Mouse (Mus musculus) neural tube, embryonic 11.5 days (tissue): ENCODE data around the gene Fntb. TPM values are rescaled to one million over a fixed set of nuclear protein-coding genes. Genes with fewer than 3 reads are reported as not detected.
"Not testable (repeated sequence)": the region's sequence is repeated elsewhere in the genome, so short reads cannot be mapped to it uniquely, and the experiment has no call there.

ENCODE experiments used
- ATAC-seq: fragments of 200-750 bp; cut with Nextera tagmentation; 2 replicates; pipeline ENCODE4 v1.8.0; 2017; ENCODE audit warnings: moderate number of reproducible peaks, mild to moderate bottlenecking, moderate TSS enrichment, moderate library complexity; ENCODE audit not compliant: insufficient read depth, low FRiP score, low TSS enrichment
- DNase-seq: peaks from one replicate; pipeline ENCODE4 v3.0.0-alpha.2; 2015; ENCODE audit warnings: low spot score
- H3K27ac ChIP-seq: fragments of 300-500 bp; sonication (generic); 2 replicates; pipeline ENCODE4 v1.5.1; 2014; ENCODE audit warnings: low read depth, mild to moderate bottlenecking, low read length
- H3K27me3 ChIP-seq: fragments of 300-500 bp; sonication (generic); 2 replicates; pipeline ENCODE4 v1.6.1; 2014; ENCODE audit warnings: mild to moderate bottlenecking, low read length, mixed read lengths; ENCODE audit not compliant: control insufficient read depth, insufficient read depth
- H3K36me3 ChIP-seq: fragments of 300-500 bp; sonication (generic); 2 replicates; pipeline ENCODE4 v1.6.1; 2014; ENCODE audit warnings: mild to moderate bottlenecking, low read length, moderate library complexity, mixed read lengths; ENCODE audit not compliant: control insufficient read depth, insufficient read depth
- H3K4me1 ChIP-seq: fragments of 300-500 bp; sonication (generic); 2 replicates; pipeline ENCODE4 v1.6.1; 2014; ENCODE audit warnings: low read length, mixed read lengths; ENCODE audit not compliant: control insufficient read depth, insufficient read depth
- H3K4me2 ChIP-seq: fragments of 300-500 bp; sonication (generic); 2 replicates; pipeline ENCODE4 v1.6.1; 2014; ENCODE audit warnings: low read depth, mild to moderate bottlenecking, moderate library complexity
- H3K4me3 ChIP-seq: fragments of 300-500 bp; sonication (generic); 2 replicates; pipeline ENCODE4 v1.5.1; 2014; ENCODE audit warnings: low read depth, low read length
- H3K9ac ChIP-seq: fragments of 300-500 bp; sonication (generic); 2 replicates; pipeline ENCODE4 v1.6.1; 2014; ENCODE audit warnings: mild to moderate bottlenecking, low read length
- H3K9me3 ChIP-seq: fragments of 300-500 bp; sonication (generic); 2 replicates; pipeline ENCODE4 v1.6.1; 2016; ENCODE audit warnings: low read length; ENCODE audit not compliant: control insufficient read depth
- WGBS: fragments of 180-500 bp; shearing (Covaris S2); extraction: QIAGEN DNeasy Blood & Tissue Kit; methylation state at CpG from one replicate; pipeline ENCODE4 v1.1.7; 2014; 5-methylcytosine and 5-hydroxymethylcytosine counted together
- polyA plus RNA-seq: library from polyadenylated mRNA; unstranded; fragments of >200 nt; fragmentation: Nextera tagmentation; extraction: Ambion mirVana; gene quantifications from 2 replicates; pipeline ENCODE4 v1.2.1, GENCODE M21; 2014

Gene Fntb
- polyA plus RNA-seq, 1 experiment from 2014 or later, result 49.3 TPM

DNA sequence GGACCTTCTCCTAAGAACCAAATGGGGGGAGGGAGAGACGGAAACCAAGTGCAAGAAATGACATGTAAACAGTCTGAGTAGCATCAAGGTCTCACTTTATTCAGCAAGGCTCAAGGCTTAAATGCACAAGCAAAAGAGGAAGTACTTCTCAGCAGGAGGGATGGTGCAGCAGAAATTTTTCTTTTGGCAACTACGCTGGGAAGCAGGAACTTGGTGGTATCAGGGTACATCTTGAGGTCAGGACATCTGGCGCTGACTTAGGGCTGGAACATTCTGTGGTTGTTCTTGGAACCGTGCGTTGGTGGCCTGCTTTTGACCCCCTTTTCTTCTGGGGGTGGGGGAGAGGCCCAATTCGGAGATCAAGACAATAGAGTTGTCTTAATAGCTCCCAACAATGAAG is 93.4 kb downstream of the Fntb start:
- H3K4me2 ChIP-seq, H3K36me3 ChIP-seq, H3K9me3 ChIP-seq, H3K4me3 ChIP-seq, H3K4me1 ChIP-seq, DNase-seq, H3K27ac ChIP-seq, H3K27me3 ChIP-seq, ATAC-seq, H3K9ac ChIP-seq: not testable (repeated sequence)
- 59% methylated on average over 6 of the region's 6 CpGs for WGBS

DNA sequence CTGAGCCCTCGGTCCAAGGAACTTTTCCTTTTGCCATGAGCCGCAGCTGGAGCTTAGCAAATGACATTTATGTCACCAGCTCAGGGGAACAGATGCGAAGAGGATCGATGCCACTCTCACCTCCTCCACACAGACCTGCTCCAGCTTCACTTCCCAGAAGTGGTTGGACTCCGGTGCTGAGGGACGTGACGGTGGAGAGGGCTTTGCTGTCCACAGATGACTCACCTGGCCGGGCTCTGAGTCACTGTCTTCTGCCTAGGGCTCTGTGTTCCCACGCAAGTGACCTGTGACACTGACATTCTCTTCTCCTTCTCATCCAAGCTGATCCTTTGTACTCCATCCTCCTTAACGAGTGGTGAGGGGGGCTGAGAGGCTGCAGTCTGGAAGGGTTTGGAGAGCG is 98.3 kb downstream of the Fntb start:
- H3K27me3 ChIP-seq, result no peaks in the 10 kb centered on the region
- H3K4me3 ChIP-seq, result no peak overlapping the region
- ATAC-seq, result no peak
- 82% methylated on average over 11 of the region's 11 CpGs for WGBS
- no peak overlapping the region for H3K4me2 ChIP-seq
- no peak overlapping the region for H3K9ac ChIP-seq
- no peaks in the 10 kb centered on the region; the same call in 1 of the 2 replicates for H3K4me1 ChIP-seq
- no peaks in the 10 kb centered on the region for H3K9me3 ChIP-seq
- no peak overlapping the region for H3K27ac ChIP-seq
- H3K36me3 ChIP-seq, result no peaks in the 10 kb centered on the region
- DNase-seq, result no peak

DNA sequence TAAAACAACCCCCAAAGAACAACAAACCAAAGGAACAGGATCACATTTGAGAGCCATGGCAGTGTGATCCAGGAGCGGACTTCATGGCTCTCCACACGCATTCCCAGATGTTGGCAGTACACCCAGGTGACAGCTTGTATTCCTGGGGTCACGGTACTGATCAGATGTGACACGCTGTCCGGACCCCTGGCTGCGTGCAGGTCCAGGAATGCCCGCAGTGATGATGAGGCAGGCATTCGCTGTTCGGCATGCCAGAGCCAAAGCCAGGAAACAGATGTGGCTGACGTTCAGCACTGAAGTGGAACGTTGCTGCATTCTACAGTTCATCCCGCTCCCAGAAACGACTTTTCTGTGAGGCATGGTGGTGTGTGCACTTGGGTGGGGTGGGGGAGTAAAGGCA is 99.9 kb downstream of the Fntb start:
- no peak overlapping the region for H3K4me3 ChIP-seq
- H3K9ac ChIP-seq, result no peak overlapping the region
- ATAC-seq (no peak), DNase-seq (no peak)
- no peak overlapping the region for H3K4me2 ChIP-seq
- H3K27me3 ChIP-seq, result no peaks in the 10 kb centered on the region
- no peaks in the 10 kb centered on the region for H3K36me3 ChIP-seq
- H3K4me1 ChIP-seq, result no peaks in the 10 kb centered on the region; the same call in 1 of the 2 replicates
- no peaks in the 10 kb centered on the region for H3K9me3 ChIP-seq
- no peak overlapping the region for H3K27ac ChIP-seq
- 74% methylated on average over 13 of the region's 13 CpGs for WGBS

DNA sequence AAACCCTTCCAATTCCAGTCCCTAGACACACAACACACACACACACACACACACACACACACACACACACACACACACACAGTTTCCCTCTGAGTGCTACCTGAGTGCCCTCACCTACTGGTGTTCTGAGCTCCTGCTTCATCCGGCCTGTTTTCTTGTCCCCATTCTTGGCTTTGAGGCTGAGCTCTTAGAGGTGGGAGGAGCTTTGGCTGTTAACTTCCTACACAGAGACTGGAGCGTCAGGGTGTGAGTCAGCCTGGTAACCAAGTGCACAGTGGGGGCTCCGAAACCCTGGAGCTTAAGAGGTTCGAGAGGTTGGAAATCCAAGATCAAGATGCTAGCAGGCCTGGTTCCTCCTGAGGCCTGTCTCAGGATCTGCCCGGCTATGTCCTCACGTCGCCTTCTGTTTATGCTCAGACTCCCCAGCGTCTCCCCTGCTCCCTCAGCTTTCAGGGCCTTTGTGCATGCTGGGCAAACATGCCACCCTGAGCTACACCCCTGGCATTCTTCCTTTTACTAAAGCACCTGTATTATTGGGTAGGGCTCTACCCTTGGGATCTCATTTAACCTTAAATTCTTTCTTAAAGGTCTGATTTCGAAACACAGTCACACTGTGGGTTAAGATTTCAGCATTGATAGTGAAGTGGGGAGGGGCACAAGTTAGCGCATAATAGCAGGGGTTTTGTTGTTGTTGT is 102.3 kb downstream of the Fntb start:
- Histone ChIP-seq H3K4me3 (no peak overlapping the region), H3K9me3 (no peaks in the 10 kb centered on the region), H3K36me3 (no peaks in the 10 kb centered on the region), H3K4me2 (no peak overlapping the region), H3K27ac (no peak overlapping the region), H3K9ac (no peak overlapping the region), H3K27me3 (no peaks in the 10 kb centered on the region), H3K4me1 (no peaks in the 10 kb centered on the region; the same call in 1 of the 2 replicates)
- WGBS, result 64% methylated on average over 10 of the region's 10 CpGs
- DNase-seq (no peak), ATAC-seq (no peak)

DNA sequence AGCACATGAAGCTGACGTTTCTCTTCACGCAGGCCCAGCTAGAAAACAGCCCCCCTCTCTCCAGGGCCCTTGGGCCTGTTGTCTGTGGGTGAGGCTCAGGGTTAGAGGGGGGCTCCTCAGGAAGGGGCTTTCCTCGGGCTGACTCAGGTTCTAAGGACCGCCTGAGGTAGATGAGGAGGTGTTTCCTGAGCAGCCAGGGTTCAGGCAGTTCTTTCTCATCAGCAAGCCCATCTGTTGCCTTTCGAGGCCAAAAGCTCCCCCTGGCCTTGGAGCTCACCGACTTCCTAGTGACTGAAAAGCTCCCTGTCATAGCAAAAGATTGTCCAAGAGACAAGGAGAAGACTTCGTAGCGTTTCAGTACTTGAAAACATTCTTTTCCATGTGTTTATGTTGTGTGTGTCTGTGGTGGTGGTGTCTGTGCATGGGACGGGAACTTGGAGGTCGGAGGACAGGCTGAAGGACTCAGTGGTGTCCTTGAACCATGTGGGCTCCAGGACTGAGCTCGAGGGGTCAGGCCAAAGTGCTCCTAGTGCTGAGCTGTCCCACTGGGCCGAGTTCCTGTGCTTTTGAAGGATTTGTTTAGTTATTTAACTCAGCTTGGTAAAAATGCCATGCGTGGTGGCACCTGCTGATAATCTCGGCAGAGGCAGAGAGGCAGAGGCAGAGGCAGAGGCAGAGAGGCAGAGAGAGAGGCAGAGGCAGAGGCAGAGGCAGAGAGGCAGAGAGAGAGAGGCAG is 103.2 kb downstream of the Fntb start:
- Histone ChIP-seq H3K9me3 (no peaks in the 10 kb centered on the region), H3K4me2 (no peak overlapping the region), H3K4me3 (no peak overlapping the region), H3K36me3 (no peaks in the 10 kb centered on the region), H3K27ac (no peak overlapping the region), H3K4me1 (no peaks in the 10 kb centered on the region; the same call in 1 of the 2 replicates), H3K9ac (no peak overlapping the region), H3K27me3 (no peaks in the 10 kb centered on the region)
- DNase-seq (no peak), ATAC-seq (no peak)
- WGBS, result 74% methylated on average over 14 of the region's 14 CpGs

DNA sequence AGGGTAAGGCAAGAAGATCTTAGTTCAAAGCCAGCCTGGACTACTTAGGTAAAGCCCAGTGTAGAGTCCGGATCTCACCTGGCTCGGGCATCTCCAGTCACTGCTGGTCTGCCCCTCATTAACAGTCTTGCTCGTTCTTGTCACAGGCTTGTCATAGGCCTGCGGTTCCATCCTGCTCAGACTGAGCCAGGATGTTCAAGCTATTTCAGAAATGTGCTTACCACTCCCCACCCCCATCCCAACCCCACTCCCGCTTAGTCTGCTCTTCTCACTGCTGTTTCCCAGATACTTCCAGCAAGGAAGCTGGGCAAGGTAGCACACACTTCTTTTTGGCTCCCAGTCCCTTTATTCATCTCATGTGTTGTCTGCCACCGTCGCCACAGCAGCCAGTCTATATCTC is 104.2 kb downstream of the Fntb start:
- no peaks in the 10 kb centered on the region for H3K36me3 ChIP-seq
- 92% methylated on average over 7 of the region's 7 CpGs for WGBS
- H3K4me3 ChIP-seq, result no peak overlapping the region
- no peak overlapping the region for H3K27ac ChIP-seq
- H3K27me3 ChIP-seq, result no peaks in the 10 kb centered on the region
- DNase-seq (no peak), ATAC-seq (no peak)
- H3K4me1 ChIP-seq, result no peaks in the 10 kb centered on the region; the same call in 1 of the 2 replicates
- H3K9me3 ChIP-seq, result no peaks in the 10 kb centered on the region
- H3K9ac ChIP-seq, result no peak overlapping the region
- H3K4me2 ChIP-seq, result no peak overlapping the region

DNA sequence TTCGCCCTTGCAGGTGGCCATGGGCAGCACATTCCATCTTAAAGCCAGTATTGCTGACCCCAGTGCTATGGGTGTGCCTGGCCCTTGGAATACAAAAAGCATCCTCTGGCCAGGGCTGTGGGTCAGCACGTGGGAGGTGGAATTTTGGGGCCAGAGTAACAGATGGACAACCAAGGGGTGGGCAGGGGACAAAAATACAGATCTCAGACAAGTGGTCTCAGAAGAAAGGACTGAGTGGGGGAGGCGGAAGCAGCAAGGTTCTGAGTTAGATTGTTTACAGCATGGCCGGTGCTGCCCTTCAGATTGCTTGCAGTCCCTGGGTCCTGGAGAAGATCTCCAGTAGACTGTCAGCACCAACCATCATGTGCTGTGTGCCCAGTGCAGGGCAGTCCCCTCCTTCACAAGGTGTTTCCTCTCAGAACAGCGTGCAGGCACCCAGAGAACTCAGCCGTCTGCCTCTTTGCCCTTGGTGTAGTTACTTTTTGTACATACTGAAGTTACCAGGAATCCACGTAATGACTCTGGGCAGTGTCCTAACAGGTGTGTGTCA is 107.5 kb downstream of the Fntb start:
- no peak for DNase-seq
- ATAC-seq, result no peak
- H3K4me3 ChIP-seq, result no peak overlapping the region
- H3K27ac ChIP-seq, result no peak overlapping the region
- WGBS, result 89% methylated on average over 7 of the region's 7 CpGs
- no peak overlapping the region for H3K4me2 ChIP-seq
- H3K9me3 ChIP-seq, result no peaks in the 10 kb centered on the region
- H3K27me3 ChIP-seq, result no peaks in the 10 kb centered on the region
- no peaks in the 10 kb centered on the region for H3K4me1 ChIP-seq
- H3K9ac ChIP-seq, result no peak overlapping the region
- H3K36me3 ChIP-seq, result no peaks in the 10 kb centered on the region

DNA sequence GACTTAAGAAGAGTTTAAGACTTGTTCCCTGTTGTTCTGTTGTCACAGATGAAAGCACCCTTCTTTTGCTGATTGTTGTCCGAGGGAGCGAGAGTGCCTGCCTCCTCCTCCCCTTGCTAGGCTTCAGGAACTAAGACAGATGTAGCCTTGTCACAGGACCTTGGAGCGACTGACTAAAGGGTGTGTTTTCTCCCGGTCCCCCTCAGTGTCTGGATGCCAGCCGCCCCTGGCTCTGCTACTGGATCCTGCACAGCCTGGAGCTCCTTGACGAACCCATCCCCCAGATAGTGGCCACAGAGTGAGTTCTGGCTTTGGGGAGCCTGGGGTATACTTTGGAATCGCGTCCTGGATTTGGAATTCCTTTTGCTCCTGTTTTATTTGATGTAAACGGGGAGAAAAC is 109.4 kb downstream of the Fntb start:
- Histone ChIP-seq H3K27ac (no peak overlapping the region), H3K4me2 (no peak overlapping the region), H3K4me1 (no peaks in the 10 kb centered on the region), H3K36me3 (no peaks in the 10 kb centered on the region), H3K9ac (no peak overlapping the region), H3K9me3 (no peaks in the 10 kb centered on the region), H3K27me3 (no peaks in the 10 kb centered on the region), H3K4me3 (no peak overlapping the region)
- WGBS, result 57% methylated on average over 9 of the region's 9 CpGs
- DNase-seq (no peak), ATAC-seq (no peak)

DNA sequence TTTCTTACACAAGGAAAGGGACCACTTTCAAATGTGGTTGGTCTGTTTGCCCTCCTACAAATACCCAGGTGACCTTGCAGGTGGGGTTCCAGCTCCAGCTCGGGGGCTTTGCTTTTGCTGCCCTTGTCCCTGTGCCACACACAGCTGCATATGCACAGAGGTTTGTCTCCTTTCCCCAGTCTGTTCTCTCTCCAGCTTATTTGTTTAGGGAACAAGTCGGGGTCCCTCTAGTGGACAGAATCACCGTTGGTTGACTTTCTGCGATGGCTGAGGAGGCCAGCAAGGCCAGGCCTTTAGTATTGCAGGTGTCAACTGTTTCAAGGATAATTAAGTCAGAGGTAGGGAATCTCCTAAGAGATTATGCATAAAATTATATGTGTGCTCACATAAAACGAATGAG is 113.9 kb downstream of the Fntb start:
- H3K36me3 ChIP-seq, result peaks cover 2% of the 10 kb centered on the region; the same call in 1 of the 2 replicates
- no peaks in the 10 kb centered on the region for H3K9me3 ChIP-seq
- no peak overlapping the region for H3K4me2 ChIP-seq
- H3K4me1 ChIP-seq, result no peaks in the 10 kb centered on the region
- H3K9ac ChIP-seq, result no peak overlapping the region
- H3K4me3 ChIP-seq, result no peak overlapping the region
- H3K27me3 ChIP-seq, result no peaks in the 10 kb centered on the region
- no peak overlapping the region for H3K27ac ChIP-seq
- WGBS, result 15% methylated on average over 5 of the region's 5 CpGs
- ATAC-seq (no peak), DNase-seq (peak; percentile 62)
